Mouse (Mus musculus): ENCODE measurements around the gene Htr6.

- TF ChIP-seq POLR2A (IDR thresholded peaks at IDR 0.05; ENCODE audit: borderline replicate concordance, extremely low read depth, low read depth, low read length) (no peak), CTCF (IDR thresholded peaks at IDR 0.05; ENCODE audit: insufficient read depth, low read length) (no peak)
Measured at GRCm38 (mm10) chr4:139053391-139053790, 22.0 kb downstream of the Htr6 start.
